Mouse (Mus musculus): ENCODE data around the gene Pex7.

DNA sequence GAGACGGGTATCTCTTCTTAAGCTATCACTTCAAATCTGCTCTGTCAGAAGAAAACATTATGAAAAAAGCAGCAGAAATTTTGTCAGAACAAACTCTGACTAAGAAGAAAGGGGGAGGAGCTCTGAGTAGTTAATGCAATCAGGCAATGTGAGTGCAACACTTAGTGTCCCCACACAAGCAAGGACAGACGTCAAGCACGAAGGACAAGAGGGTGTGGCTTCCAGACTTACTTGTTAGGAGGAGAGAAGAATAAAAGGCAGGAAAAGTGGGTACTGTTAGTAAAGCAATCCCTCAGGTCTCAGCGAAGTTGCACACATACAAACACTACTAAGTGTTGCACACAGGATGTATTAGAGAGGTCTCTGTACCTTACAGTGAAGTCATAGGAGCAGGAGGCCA, 23.1 kb downstream of the Pex7 start:
- TF ChIP-seq CTCF (IDR thresholded peaks at IDR 0.05; ENCODE audit: extremely low read depth, insufficient read depth, low read length) (no peak), POLR2A (IDR thresholded peaks at IDR 0.05; ENCODE audit: extremely low read depth, insufficient read depth, low read length) (no peak)

Measured in cortical plate, adult 2 months (tissue).